Mouse (Mus musculus) stomach, embryonic 15.5 days (tissue): ENCODE data around the gene H2-Ab1. TPM values are rescaled to one million over a fixed set of nuclear protein-coding genes. Genes with fewer than 3 reads are reported as not detected.

ENCODE experiments used
- ATAC-seq: fragments of 200-750 bp; cut with Nextera tagmentation; 2 replicates; pipeline ENCODE4 v1.8.0; 2017; ENCODE audit warnings: low read depth, moderate number of reproducible peaks, moderate TSS enrichment; ENCODE audit not compliant: insufficient read depth, low FRiP score
- H3K27ac ChIP-seq: fragments of 300-500 bp; sonication (generic); 2 replicates; pipeline ENCODE4 v1.5.1; 2015; ENCODE audit warnings: mild to moderate bottlenecking, inconsistent platforms
- H3K27me3 ChIP-seq: fragments of 300-500 bp; sonication (generic); replicated peaks from 2 replicates; pipeline ENCODE4 v1.6.1; 2015; ENCODE audit warnings: inconsistent platforms
- H3K36me3 ChIP-seq: fragments of 300-500 bp; sonication (generic); 2 replicates; pipeline ENCODE4 v1.6.1; 2015; ENCODE audit warnings: inconsistent platforms
- H3K4me1 ChIP-seq: fragments of 300-500 bp; sonication (generic); 2 replicates; pipeline ENCODE4 v1.6.1; 2015; ENCODE audit warnings: inconsistent platforms
- H3K4me2 ChIP-seq: fragments of 300-500 bp; sonication (generic); 2 replicates; pipeline ENCODE4 v1.6.1; 2015; ENCODE audit warnings: mild to moderate bottlenecking, inconsistent platforms
- H3K4me3 ChIP-seq: fragments of 300-500 bp; sonication (generic); replicated peaks from 2 replicates; pipeline ENCODE4 v1.5.1; 2015; ENCODE audit warnings: inconsistent platforms
- H3K9ac ChIP-seq: fragments of 300-500 bp; sonication (generic); 2 replicates; pipeline ENCODE4 v1.6.1; 2015; ENCODE audit warnings: inconsistent platforms
- H3K9me3 ChIP-seq: fragments of 300-500 bp; sonication (generic); 2 replicates; pipeline ENCODE4 v1.6.1; 2016; ENCODE audit warnings: inconsistent platforms
- WGBS: fragments of 180-500 bp; shearing (Covaris S2); methylation state at CpG from one replicate; pipeline ENCODE4 v1.1.7; 2015; 5-methylcytosine and 5-hydroxymethylcytosine counted together
- polyA plus RNA-seq: library from polyadenylated mRNA; unstranded; fragments of >200 nt; fragmentation: Nextera tagmentation; extraction: Ambion mirVana; gene quantifications from 2 replicates; pipeline ENCODE4 v1.2.1, GENCODE M21; 2015

Gene H2-Ab1
- polyA plus RNA-seq, 1 experiment from 2014 or later = 18.1 TPM

DNA sequence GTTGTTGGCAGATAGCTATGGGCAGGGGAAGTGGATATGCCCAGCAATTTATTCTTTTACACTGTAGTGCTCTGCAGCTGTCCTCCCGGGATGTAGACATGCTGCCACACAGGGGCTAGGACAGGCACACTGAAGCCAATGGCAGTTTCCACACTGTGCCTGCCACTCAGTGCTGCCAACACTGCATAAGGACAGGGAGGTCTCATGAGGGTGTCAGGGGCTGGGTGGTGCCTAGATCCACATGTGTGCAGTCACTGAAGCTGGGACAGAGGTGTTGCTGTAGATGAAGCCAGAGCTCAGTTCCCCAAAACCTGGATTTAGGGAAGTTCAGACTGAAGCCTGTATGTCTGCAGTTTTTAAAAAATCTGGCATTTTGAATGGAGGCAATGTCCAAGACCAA lies 54.7 kb downstream of the H2-Ab1 start:
- Histone ChIP-seq H3K27ac (no peak overlapping the region), H3K9me3 (no peaks in the 10 kb centered on the region), H3K36me3 (no peaks in the 10 kb centered on the region)

DNA sequence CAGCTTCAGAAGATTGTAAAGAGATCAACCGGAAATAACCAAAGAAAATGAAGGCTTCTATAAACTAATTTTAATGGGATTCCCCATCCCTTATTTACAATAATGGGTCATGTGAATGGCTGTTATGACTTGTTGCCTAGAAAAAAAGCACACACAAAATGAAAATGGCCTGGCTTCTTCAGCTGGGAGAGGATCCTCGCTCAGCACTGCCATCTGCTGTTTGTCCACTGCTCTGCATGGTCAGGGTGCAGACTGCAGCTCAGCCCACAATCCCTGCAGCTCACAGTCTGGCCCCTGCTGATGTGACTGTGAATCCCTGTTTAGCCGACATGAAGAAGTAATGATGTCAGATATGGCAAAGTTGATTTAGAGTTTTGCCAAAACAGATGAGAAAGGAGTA lies 55.9 kb downstream of the H2-Ab1 start:
- Histone ChIP-seq H3K27ac (no peak overlapping the region), H3K9me3 (no peaks in the 10 kb centered on the region), H3K4me3 (no peak overlapping the region), H3K4me2 (no peak overlapping the region), H3K4me1 (no peaks in the 10 kb centered on the region), H3K36me3 (no peaks in the 10 kb centered on the region), H3K27me3 (no peaks in the 10 kb centered on the region), H3K9ac (no peak overlapping the region)
- no peak for ATAC-seq
- 34% methylated on average over 3 of the region's 3 CpGs for WGBS

More for the DNA sequence above, 54.7 kb downstream of the H2-Ab1 start:
- Histone ChIP-seq H3K4me1 (no peaks in the 10 kb centered on the region), H3K4me2 (no peak overlapping the region), H3K9ac (no peak overlapping the region), H3K4me3 (no peak overlapping the region), H3K27me3 (no peaks in the 10 kb centered on the region)
- no peak for ATAC-seq
- 78% methylated on average over 1 of the region's 1 CpGs for WGBS

DNA sequence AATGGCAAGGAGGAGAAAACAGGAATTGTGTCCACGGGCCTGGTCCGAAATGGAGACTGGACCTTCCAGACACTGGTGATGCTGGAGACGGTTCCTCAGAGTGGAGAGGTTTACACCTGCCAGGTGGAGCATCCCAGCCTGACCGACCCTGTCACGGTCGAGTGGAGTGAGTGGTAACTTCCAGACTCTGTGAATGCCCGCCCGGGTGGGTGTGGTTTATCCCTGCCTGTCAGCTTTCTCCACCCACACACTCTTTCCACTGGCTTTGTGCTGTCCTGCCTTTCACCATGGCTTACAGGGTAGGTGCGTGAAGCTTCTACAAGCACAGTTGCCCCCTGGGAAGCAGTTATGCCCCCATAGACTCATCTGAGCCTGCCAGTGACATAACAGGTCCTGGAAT lies 56.8 kb downstream of the H2-Ab1 start:
- H3K4me3 ChIP-seq = no peak overlapping the region
- no peaks in the 10 kb centered on the region for H3K9me3 ChIP-seq
- no peak overlapping the region for H3K4me2 ChIP-seq
- no peaks in the 10 kb centered on the region for H3K27me3 ChIP-seq
- H3K36me3 ChIP-seq = no peaks in the 10 kb centered on the region
- ATAC-seq = no peak
- no peaks in the 10 kb centered on the region for H3K4me1 ChIP-seq
- H3K9ac ChIP-seq = no peak overlapping the region
- H3K27ac ChIP-seq = no peak overlapping the region
- WGBS = 74% methylated on average over 9 of the region's 9 CpGs

DNA sequence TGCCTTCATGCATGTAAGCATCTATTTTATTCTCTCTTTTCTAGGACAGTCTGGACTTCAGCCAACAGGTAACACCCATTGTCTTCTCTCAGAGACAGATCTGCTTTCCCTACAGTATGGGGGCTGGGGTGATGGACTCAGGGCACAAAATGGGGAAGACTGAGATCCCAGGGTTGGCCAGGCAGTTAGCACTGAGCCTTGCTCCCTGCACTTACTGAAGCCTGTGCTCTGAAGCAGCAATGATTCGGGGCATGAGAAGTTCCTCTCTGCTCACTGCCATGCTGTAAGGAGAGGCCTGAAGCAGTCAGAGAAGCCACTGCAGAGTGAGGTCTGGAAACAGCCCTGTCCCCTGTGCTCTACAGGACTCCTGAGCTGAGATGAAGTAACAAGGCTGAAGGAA lies 58.0 kb downstream of the H2-Ab1 start:
- H3K9me3 ChIP-seq = no peaks in the 10 kb centered on the region
- no peaks in the 10 kb centered on the region for H3K4me1 ChIP-seq
- 80% methylated on average over 1 of the region's 1 CpGs for WGBS
- no peak overlapping the region for H3K27ac ChIP-seq
- H3K9ac ChIP-seq = no peak overlapping the region
- no peak overlapping the region for H3K4me3 ChIP-seq
- H3K36me3 ChIP-seq = no peaks in the 10 kb centered on the region
- H3K4me2 ChIP-seq = no peak overlapping the region
- ATAC-seq = no peak
- H3K27me3 ChIP-seq = no peaks in the 10 kb centered on the region

DNA sequence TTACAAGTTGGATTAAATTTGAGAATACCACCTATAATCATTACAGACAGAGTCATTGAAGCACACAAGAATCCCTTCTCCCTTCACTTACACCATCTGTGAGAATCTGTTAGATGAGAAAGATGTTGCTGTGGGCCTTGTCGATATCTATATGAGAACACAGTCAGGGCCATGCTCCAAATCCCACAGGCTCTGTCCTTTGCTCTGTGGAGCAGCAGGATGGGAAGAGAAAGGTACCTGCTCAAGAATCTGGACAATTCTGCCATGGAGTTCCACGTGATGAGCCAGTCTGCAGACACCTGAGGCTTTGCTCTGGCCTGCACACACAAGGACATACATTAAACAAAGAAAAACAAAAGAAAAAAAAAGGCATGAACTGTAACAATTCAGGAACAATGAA lies 59.2 kb downstream of the H2-Ab1 start:
- no peaks in the 10 kb centered on the region for H3K27me3 ChIP-seq
- WGBS = 69% methylated on average over 2 of the region's 2 CpGs

DNA sequence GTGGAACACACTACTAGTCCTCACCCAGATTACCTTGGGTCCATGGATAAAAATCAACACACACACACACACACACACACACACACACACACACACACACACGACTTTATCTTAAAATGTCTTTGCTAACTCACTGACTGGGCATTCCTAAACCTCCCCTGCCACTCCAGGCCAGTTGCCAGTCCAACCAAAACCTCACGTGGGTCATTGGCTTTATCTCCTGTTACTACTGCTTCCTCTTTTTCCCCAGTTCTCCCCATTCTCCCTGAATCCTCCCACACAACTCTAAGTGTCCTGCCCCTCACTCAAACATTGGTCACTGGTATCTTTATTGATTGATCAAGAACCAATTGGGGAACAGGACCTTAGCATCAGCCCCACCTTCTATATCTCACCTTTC lies 59.8 kb downstream of the H2-Ab1 start:
- Histone ChIP-seq H3K4me1 (no peaks in the 10 kb centered on the region), H3K27me3 (no peaks in the 10 kb centered on the region), H3K9me3 (no peaks in the 10 kb centered on the region), H3K4me2 (no peak overlapping the region), H3K9ac (no peak overlapping the region), H3K4me3 (no peak overlapping the region), H3K27ac (no peak overlapping the region), H3K36me3 (no peaks in the 10 kb centered on the region)
- 32% methylated on average over 2 of the region's 2 CpGs for WGBS
- ATAC-seq = no peak

More for the DNA sequence above, 59.2 kb downstream of the H2-Ab1 start:
- Histone ChIP-seq H3K36me3 (no peaks in the 10 kb centered on the region), H3K9ac (no peak overlapping the region), H3K4me3 (no peak overlapping the region), H3K27ac (no peak overlapping the region), H3K4me1 (no peaks in the 10 kb centered on the region), H3K9me3 (no peaks in the 10 kb centered on the region), H3K4me2 (no peak overlapping the region)
- ATAC-seq = no peak

Other genes with a start within 250 kb of the H2-Ab1 start
- 19.3 and 21.0 TPM in 2 replicates for gene Ring1, start 233.0 kb upstream of the H2-Ab1 start, polyA plus RNA-seq
- gene H2-Ke6, start 229.6 kb upstream of the H2-Ab1 start, polyA plus RNA-seq = 50.8 and 58.4 TPM in 2 replicates
- 169 and 199 TPM in 2 replicates for gene Slc39a7, start 226.0 kb upstream of the H2-Ab1 start, polyA plus RNA-seq
- 43.6 and 45.0 TPM in 2 replicates for gene Rxrb, start 225.9 kb upstream of the H2-Ab1 start, polyA plus RNA-seq
- gene Col11a2, start 218.3 kb upstream of the H2-Ab1 start, polyA plus RNA-seq = 1.3 and 1.5 TPM in 2 replicates
- 0.79 and 1.2 TPM in 2 replicates for gene H2-Oa, start 165.3 kb upstream of the H2-Ab1 start, polyA plus RNA-seq
- 10.8 and 12.1 TPM in 2 replicates for gene H2-DMa, start 138.1 kb upstream of the H2-Ab1 start, polyA plus RNA-seq
- gene Brd2, start 135.1 kb upstream of the H2-Ab1 start, polyA plus RNA-seq = 98.3 and 107 TPM in 2 replicates
- gene H2-DMb2, start 114.4 kb upstream of the H2-Ab1 start, polyA plus RNA-seq = 0.58 and 0.87 TPM in 2 replicates
- 2.2 and 2.8 TPM in 2 replicates for gene H2-DMb1, start 104.6 kb upstream of the H2-Ab1 start, polyA plus RNA-seq
- 7.5 and 7.7 TPM in 2 replicates for gene Tap1, start 70.1 kb upstream of the H2-Ab1 start, polyA plus RNA-seq
- 7.9 and 8.1 TPM in 2 replicates for gene Psmb9, start 69.9 kb upstream of the H2-Ab1 start, polyA plus RNA-seq
- 12.1 and 14.6 TPM in 2 replicates for gene Psmb8, start 60.0 kb upstream of the H2-Ab1 start, polyA plus RNA-seq
- gene Tap2, start 54.2 kb upstream of the H2-Ab1 start, polyA plus RNA-seq = 5.5 and 7.0 TPM in 2 replicates
- gene H2-Ob, start 18.8 kb upstream of the H2-Ab1 start, polyA plus RNA-seq = 0.17 and 0.18 TPM in 2 replicates
- gene H2-Aa, start 30.1 kb downstream of the H2-Ab1 start, polyA plus RNA-seq = 4.9 and 5.7 TPM in 2 replicates
- 4.8 and 5.0 TPM in 2 replicates for gene H2-Eb1, start 48.2 kb downstream of the H2-Ab1 start, polyA plus RNA-seq
- gene H2-Eb2, start 68.0 kb downstream of the H2-Ab1 start, polyA plus RNA-seq = not detected in 2 replicates
- gene Btnl2, start 97.1 kb downstream of the H2-Ab1 start, polyA plus RNA-seq = 0.53 and 0.94 TPM in 2 replicates
- gene Btnl1, start 119.4 kb downstream of the H2-Ab1 start, polyA plus RNA-seq = 1.7 and 2.1 TPM in 2 replicates
- 1.1 and 1.3 TPM in 2 replicates for gene BC051142, start 141.1 kb downstream of the H2-Ab1 start, polyA plus RNA-seq
- 2.6 and 4.1 TPM in 2 replicates for gene Btnl4, start 219.6 kb downstream of the H2-Ab1 start, polyA plus RNA-seq